Mouse (Mus musculus) embryonic fibroblast, embryonic 13.5 days (primary cell): Measurements from ENCODE around the gene Uhrf1.
A peak's percentile ranks its signal among the peaks of the same experiment; 100 is the strongest.

Source experiments
- CTCF ChIP-seq: IDR thresholded peaks from 2 replicates; pipeline ENCODE4 v1.5.1; 2011; ENCODE audit warnings: mild to moderate bottlenecking, control low read depth, low read length, moderate library complexity, borderline replicate concordance; ENCODE audit not compliant: insufficient read depth
- POLR2A ChIP-seq: IDR thresholded peaks from 2 replicates; pipeline ENCODE4 v1.6.1; 2011; ENCODE audit warnings: low read depth, mild to moderate bottlenecking, control low read depth, low read length, moderate library complexity

GRCm38 (mm10) chr17:56266271-56266670, 36.9 kb upstream of the Uhrf1 start:
- TF ChIP-seq CTCF, result no peak
- peak; percentile 19; the same call in 1 of the 2 replicates for TF ChIP-seq POLR2A
